Mouse (Mus musculus): ENCODE data around the gene Slc24a3. TPM values are rescaled to one million over a fixed set of nuclear protein-coding genes. Genes with fewer than 3 reads are reported as not detected.

Gene Slc24a3
- total RNA-seq (2021) = 10 to 100 TPM; 21.4 to 27.5 TPM
- long read RNA-seq, experiment 1, partial matches to known transcripts = 5 of 6 reads
- long read RNA-seq, experiment 1, other reads (novel, unspliced or antisense) = 1 of 6 reads
- long read RNA-seq, experiment 2, partial matches to known transcripts = 2 of 4 reads
- long read RNA-seq, experiment 2, other reads (novel, unspliced or antisense) = 2 of 4 reads

DNA sequence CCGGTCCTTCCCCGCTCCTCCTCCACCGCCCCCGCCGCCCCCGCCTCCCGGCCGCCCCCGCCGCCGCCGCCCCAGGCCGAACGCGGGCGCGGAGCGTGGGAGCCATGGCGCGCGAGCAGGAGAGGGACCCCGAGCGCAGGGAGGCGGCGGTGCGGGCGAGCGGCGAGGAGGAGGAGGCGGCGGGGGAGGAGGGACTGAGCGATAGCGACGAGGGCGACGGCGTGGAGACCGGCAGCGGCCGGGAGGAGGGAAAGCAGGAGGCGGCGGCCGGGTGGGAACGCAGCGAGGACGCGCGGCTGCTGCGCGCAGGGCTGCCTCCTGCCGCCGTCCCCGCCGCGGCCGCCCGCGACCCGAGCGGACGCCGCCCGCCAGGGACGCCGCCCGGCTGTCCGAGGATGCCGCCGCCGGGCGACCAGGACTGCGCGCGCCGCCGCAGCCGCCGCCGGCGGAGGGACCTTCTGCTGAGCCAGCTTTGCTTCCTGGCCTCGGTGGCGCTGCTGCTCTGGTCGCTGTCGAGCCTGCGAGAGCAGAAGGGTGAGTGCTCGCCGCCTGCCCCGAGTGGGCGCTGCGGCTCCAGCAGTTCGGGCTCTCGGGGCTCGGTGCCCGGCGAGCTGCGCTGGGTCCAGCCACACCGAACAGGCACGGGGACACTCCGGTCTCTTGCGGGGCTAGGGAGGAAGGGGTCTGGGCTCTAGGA lies at the start of gene Slc24a3:
Gene Slc24a3 (plus strand): TSS at position 91 of the 697 bp plus-strand sequence.
- DNase-seq = peak; percentile 90 to 92

DNA sequence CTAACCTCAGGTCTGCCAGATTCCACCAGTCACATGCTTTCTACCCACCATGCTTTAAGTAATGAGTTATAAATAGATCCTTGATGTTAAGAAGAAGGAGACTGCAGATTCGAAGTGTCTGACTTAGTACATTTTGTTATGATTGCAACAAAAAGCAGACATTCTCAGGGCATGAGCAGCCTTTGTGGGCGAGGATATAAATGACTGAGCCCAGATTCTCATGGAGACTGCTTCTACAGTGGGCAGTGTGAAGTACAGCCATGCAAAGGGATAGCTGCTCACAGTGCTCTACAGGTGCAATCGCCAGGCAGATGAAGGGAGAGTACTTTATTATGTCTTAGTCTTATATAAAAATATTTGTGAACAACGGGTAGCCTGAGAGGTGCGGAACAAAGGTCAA lies 49.8 kb upstream of the Slc24a3 start:
- DNase-seq = no peak

DNA sequence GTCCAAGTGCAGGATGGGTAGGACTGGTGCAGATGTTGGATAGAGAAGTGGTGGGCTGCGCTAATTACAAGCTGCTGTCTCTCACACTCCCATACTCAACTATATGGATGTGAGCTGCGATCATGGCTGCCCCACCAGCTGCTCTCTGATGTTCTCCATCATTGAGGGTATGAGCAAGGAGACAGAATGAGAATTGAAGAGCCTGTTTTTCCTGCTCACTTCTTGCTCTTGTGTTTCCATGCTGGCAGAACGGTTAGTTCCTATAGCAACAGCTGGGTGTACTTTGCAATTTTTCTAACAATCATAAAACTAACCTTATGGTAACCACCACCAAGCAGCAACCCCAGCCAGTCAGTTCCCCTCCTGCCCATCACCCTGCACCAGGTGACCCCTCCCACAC lies 39.8 kb upstream of the Slc24a3 start:
- no peak for DNase-seq

DNA sequence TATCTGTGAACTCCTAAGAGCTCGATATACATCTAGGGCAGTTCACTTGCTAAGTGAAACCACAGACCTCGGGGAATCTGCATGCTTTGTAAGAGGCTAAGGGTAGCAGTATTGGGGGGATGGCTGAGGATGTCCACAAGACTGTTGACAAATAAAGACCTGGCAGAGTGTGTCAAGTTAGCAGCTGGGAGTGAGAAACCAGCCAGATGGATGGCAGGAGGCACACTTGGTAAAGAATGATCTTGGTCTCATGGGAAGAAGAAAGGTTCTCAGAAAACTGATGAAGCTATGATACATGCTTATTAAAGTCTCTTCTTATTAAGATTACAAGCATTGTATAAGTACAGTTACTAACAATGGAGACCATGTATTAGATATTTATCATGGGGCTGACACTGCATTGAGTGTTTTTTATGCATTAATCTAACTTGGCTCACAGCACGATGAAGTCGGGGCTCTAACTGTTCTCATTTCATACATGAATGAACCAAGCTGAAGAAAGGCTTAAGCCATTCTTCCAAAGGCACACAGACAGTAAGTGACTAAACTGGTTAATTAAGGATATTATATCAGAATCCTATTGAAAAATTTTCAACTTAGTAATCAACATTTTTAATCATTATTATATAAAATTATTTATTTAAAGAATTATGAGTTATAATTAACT lies 30.8 kb upstream of the Slc24a3 start:
- no peak for DNase-seq

DNA sequence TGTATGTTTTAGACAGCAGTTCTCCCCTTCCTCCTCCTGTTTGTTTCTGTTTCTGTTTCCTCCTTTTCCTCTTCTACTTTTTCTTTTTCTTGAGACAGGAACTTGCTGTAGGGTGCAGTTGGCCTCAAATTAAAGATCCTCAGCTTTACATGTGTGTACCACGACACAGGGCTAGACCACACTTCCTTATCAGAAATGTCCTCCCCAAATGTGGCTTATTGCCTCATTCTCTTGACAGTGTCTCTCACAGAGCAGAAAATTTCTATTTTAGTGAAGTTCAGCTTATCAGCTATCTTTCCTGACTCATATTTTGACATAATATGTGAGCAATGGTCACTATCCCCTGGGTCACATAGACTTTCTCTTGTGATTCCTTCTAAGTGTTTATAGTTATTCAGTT lies 17.1 kb upstream of the Slc24a3 start:
- no peak for DNase-seq

DNA sequence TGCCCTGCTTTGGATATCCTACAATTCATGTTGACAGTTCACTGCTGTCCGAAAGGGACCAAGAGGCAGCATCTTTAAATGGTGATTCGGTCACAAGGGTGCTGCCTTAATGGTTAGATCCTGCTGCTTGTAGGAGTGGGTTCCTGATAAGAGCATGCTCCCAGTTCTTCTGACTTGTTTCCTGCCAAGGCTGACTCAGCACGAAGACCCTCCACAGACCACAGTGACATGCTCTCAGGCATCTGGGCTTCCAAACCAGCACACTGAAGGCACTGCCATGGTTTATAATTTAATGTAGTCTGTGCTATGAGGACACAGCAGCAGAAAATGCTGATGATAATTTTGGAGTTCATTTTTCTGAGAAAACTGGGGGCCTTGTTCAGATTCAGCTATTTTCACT lies 16.7 kb upstream of the Slc24a3 start:
- no peak for DNase-seq

DNA sequence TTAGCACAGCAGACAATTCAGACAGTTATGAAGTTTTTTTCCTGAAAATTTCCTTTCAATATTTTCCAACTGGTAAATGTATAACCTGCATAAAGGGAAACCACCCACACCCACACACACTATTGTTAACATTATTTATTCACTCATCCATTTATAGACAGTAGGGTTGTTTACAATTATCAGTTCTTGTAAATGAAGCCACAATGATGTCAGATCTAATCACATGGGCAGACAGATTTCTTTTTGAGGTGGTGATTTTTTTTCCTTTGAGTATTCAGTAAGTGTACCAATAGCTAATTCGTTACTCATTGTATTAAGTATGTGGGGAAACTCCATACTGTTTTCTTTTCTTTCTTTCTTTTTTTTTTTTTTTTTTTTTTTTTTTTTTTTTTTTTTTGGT lies 15.3 kb upstream of the Slc24a3 start:
- DNase-seq = no peak

DNA sequence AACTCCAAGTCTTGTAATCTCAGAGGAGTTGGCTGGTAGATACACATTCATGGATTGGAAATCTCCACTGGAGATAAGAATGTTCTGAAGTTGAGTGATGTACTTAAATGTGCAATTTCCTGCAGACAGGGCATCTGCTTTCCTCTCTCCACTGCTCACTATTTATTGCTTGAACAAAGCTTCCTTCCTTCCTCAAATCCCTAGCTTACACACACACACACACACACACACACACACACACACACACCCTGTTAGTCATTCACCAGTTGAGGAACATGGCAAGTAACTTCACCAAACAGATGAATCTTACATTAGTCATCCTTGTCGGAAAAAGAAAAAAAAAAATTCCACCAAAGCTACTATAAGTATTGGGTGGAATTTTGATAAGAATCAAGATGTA lies 8.6 kb upstream of the Slc24a3 start:
- peak in 1 of 2 experiments; percentile 32 for DNase-seq

DNA sequence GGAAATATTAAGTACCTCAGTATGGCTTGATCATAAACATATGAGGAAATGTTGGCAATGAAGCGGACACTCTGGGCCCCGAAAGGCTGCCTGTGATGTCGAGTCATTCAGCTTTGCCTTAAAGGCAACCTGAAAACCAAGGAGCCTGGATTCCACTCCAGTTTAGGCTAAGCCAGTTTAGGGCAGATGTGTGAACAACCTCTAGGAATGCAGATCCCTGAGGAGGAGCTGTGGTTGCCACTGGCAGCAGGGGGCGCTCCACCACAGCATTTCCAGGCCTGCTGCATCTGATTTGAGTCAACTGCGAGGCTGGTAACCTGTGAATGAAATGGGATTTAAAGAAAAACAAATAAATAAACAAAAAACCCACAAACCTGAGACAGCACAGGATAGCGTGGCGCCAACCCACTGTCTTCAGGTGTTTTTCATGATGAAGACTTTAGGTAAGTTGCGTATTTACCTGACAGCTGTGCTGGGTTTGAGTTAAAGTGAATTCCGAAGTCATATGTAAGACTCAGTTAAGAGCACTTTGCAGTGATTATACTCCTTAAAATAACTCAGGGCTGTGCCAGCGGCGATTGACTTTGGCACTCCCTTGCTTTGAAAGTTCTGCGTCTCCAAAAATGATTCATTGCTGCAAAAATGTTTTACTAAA lies 6.4 kb upstream of the Slc24a3 start:
- peak; percentile 89 to 92 for DNase-seq

DNA sequence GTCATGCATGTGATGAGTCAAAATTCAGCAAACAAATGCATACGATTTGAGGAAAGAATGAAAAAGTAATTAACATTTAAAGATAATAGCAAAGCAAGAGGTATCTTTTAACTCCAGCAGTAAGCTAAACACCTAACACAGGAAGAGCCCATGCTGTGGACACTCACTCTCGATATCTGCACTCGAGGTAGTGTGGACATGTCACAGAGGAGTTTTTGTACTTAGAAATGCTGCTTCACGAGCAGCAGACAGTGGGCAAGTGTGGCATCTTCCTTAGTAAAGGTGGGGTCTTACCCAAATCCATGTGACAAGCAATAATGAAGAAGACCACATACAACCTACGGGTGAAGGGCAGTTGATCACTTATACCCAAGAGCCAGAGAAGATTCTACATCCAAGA lies 3.5 kb upstream of the Slc24a3 start:
- no peak for DNase-seq

DNA sequence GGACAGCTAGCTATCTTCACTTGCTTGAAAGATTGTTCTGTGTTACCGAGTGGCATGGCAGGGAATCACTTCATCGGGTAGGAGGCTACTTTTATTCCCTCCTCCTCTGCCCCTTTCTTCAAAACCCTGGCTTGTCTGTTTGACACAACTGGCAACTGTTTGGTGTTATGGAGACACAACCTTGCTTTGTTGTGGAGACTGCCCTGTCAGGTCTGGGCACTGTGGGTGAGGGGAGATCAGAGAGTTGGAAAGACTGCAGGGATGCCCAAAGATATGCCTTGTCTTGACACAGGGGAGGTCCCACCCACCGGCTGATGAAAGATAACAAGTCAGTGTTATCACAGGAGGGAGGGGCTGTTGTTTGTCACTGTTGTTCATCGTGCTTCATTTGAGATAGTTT lies 3.0 kb upstream of the Slc24a3 start:
- no peak for DNase-seq

DNA sequence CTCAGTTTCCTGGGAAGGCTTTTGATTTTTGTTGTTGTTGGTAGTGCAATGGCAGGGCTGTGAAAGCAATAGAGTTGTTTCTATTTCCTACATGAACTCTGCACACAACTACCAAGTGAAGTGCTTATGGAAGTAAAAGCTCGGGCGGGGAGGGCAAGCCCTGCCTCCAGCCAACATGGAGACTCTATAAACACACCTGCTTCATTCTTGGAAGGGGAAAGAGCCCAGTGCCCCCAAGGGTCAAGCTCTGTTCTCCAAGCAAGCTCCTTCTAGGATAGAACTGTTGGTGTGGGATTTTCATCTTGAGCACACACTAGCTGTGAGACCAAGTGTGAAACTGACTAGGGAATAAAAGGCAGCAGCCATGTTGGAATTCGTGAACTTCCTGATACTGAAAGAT lies 2.5 kb upstream of the Slc24a3 start:
- DNase-seq = no peak

DNA sequence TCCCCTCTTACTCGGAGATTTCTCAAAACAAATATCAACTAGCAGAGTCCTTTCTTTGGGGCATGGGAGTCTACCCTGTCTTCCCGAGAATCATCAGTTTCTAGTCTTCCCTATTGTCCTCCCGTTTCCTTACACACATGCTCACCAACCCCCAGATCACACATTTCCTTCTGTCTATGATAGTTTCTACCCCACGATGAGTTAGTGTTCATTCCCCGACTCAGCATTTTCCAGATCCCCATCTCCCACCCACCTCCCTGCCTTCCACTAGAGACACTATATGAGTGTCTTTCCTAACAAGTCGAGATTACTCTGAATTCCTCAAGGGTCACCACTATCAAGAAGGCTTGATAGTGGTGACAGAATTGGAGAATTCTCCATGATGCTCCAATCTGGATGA lies 1.7 kb upstream of the Slc24a3 start:
- no peak for DNase-seq

DNA sequence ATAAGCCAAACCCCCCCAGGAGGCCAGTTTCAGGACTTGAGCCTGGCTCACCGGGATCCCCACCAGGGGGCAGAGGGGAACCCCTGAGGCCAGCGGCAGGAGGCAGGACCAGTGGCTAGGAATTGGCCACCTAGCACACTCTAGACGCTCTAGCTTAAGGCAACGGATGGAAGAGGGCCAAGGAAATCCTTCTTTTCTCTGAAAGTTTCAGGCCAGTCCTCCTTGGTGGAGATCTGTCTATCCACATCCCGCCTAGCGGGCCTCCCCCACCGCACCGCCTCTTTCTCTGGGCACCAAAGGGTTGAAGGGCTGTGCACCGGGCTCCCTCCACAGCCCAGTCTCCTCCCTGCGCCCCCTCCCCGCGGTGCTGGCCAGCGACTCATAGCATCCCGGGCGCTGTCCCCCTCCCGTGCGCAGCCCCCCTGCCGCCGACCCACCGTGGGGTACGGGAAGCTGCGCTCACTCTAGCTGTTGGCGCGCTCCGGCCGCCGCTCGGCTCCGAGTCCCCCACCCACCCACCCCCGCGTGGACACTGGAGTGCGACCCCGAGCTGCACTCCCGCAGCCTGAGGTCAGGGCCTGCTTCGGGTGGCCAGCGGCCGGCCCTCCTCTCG lies 397 bp upstream of the Slc24a3 start:
- peak; percentile 77 to 85 for DNase-seq

DNA sequence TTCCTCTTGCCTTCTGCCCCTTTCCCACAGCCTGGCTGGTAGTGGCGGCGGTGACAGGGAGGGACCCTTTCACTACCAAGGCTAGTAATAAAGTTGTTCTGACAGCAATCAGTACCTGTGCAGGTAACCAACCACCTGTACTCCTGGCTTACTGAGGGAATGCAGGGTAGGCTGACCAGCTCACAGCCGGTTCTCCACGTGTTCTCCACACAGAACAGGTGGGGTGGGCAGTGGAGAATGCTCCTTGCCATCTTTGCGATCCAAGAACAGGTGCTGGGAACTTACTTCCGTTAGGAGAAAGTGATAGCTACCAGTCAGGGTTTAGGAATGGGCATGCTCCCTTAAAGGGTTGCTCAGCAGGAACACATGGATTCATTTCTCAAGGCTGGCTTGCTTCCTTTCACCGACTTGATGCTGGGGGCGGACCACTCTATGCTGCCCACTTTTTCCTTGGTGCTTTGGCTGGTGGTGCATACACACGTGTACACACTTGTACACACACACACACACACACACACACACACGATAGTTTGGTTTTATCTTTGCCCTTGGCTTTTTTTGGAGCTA lies 934 bp downstream of the Slc24a3 start:
- DNase-seq = peak in 1 of 2 experiments; percentile 7

DNA sequence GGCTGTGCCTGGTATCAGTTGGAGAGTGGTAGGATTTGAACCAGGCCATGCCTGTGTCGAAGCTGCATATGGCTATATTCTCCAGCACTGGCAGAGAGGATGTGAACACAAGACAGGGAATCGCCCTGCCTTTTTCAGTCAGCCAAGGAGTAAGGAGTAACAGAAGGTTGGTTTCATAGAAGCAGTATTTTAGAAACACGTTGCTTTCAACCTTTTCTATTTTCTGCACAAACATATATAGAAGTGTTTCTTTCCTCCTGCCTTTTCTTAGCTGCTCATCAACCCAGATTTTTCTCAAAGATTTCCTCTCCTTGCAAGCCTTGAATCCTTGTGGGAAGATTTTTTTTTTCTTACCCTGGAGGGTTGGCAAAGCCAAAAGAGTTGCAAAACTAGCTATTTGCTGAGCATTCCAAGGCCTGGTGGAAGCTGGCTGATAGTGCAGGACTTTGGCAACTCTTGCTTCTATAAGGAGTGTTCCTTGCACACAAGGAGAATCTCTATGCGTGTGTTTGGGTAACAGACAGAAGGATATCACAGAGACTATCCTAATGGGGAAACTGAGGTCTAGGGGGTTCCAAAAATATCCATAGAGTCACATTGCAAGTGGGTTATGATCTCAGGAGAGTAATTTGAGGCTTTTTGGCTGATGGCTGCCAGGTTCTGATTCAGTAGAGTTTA lies 5.6 kb downstream of the Slc24a3 start:
- no peak for DNase-seq

DNA sequence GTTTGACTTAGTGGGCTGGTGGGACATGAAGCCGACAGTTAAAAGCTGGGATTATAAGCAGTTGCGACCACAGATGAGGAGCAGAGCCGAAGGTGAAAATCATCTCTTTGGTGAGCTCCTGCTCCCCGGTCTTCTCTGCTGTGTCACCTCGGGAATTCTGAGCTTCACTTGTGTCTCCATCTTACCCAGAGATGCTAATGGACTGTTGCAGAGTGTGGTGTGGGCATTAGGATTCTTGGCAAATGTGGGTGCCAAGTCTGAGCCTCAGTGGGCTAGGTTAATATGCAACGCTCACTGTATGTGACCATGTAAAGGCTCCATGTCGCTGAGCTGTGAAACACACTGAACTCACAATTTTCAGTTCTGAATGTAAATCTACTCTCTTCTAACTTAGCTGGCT lies 7.5 kb downstream of the Slc24a3 start:
- no peak for DNase-seq

DNA sequence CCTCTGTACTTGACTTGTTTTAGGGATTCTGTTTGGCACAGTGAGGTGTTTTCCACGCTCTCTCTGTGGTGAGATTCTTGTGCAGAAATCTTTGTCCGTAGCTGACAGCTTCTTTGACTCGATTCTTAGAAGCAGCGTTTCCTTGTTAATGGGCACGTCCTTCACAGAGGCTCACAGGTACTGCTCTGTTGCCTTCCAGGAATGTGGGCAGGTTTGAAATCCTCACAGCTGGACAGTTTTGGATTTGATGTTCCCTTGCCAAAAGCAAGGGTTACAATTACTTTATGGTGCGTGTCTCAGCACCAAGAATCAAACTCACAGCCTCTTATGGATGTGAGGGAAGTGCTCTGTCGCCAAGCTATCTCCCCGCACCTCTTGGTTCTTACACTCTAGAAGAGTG lies 14.9 kb downstream of the Slc24a3 start:
- DNase-seq = no peak

DNA sequence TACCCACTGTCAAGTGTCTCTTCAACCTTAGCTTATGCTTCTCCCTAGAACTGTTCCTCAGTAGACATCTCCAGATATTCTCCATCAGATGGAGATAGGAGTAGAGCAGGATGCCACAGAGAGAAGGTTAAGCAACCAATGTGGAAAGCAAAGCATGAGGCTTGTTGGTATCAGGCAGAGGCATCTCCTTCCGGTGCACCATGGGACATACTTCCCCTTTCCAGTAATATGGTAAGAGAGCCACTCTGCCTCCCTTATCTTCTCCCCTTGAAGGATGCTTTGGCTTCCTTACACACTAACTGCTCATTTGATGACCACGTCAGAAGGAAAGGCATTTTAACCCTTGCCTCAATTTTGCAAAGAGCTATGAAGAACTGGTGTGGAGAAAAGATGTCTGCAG lies 21.3 kb downstream of the Slc24a3 start:
- DNase-seq = no peak

DNA sequence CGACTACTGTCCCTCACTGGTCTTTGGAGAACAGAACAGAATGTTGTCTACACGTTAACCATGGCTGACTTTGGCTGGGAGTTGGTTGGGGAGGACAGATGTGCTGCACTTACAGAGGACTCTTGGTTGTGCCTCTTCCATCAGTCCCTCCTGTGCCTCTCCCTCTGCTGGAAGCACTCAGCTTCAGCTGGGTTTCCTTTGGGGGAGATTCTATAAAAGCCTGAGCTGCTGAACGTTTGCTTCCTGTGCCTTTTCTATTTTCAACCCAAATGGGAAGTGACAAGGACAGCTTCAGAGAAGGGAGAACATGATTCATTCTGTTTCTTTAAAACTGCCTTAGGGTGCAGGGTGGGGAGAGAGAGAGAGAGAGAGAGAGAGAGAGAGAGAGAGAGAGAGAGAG lies 28.5 kb downstream of the Slc24a3 start:
- no peak for DNase-seq

DNA sequence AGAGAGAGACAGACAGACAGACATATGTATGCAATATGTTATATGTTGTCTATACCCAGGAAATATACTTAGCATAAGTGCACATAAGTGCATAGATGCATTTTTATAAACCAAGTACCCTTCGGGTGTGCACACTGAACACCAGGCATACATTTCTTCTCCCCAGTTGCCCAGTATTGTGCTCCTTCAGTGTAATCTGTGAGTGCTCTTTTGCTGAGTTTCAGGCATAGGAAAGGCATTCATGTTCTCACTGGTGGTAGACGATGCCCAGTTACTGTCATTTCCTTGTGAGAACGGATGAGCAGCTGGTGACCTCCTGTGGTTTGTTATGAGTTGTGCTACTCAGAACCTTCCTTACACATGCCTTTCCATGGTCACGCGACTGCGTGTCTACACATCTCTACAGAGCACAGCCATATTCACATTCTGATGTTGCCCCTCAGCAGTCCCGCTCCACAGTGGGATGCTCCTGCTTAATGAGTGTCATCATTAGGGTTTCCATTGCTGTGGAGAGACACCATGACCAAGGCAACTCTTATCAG lies 29.0 kb downstream of the Slc24a3 start:
- no peak for DNase-seq

DNA sequence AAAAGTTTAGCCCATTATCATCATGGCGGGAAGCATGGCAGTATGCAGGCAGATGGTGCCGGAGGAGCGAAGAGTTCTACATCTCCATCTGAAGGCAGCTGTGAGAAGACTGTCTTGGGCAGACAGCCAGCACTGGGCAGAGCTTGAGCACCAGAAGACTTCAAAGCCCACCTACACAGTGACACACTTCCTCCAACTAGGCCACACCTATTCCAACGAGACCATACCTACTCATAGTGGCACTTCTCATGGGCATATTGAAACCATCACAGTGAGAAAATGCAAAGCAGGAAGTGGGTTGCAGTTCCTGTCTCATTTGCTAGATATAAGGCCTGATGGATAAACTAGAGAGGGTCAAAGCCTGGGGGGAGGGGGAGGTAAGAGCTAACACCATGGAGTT lies 29.5 kb downstream of the Slc24a3 start:
- DNase-seq = no peak

Measured in adrenal gland, postnatal 36 days (tissue).